Mouse (Mus musculus) heart, embryonic 16.5 days (tissue): ENCODE data around the gene Akr1c13. TPM values are rescaled to one million over a fixed set of nuclear protein-coding genes. Genes with fewer than 3 reads are reported as not detected.

ENCODE experiments used
- ATAC-seq: fragments of 200-750 bp; cut with Nextera tagmentation; replicated peaks from 2 replicates; pipeline ENCODE4 v1.8.0; 2017; ENCODE audit warnings: moderate number of reproducible peaks; ENCODE audit not compliant: insufficient read depth, low FRiP score; ENCODE audit errors: extremely low read depth
- H3K27ac ChIP-seq: fragments of 300-500 bp; sonication (generic); 2 replicates; pipeline ENCODE4 v1.5.1; 2014; ENCODE audit warnings: mild to moderate bottlenecking, low read length, control low read depth, moderate library complexity
- H3K27me3 ChIP-seq: fragments of 300-500 bp; sonication (generic); 2 replicates; pipeline ENCODE4 v1.6.1; 2014; ENCODE audit warnings: low read length, mixed read lengths; ENCODE audit not compliant: control insufficient read depth, insufficient read depth
- H3K36me3 ChIP-seq: fragments of 300-500 bp; sonication (generic); 2 replicates; pipeline ENCODE4 v1.6.1; 2014; ENCODE audit not compliant: control insufficient read depth, insufficient read depth
- H3K4me1 ChIP-seq: fragments of 300-500 bp; sonication (generic); 2 replicates; pipeline ENCODE4 v1.6.1; 2014; ENCODE audit warnings: low read length, mixed read lengths; ENCODE audit not compliant: control insufficient read depth, insufficient read depth
- H3K4me2 ChIP-seq: fragments of 300-500 bp; sonication (generic); 2 replicates; pipeline ENCODE4 v1.6.1; 2014; ENCODE audit warnings: low read depth, mild to moderate bottlenecking, control low read depth, low read length
- H3K4me3 ChIP-seq: fragments of 300-500 bp; sonication (generic); 2 replicates; pipeline ENCODE4 v1.5.1; 2014; ENCODE audit warnings: mild to moderate bottlenecking, control low read depth, low read length
- H3K9ac ChIP-seq: fragments of 300-500 bp; sonication (generic); 2 replicates; pipeline ENCODE4 v1.6.1; 2014; ENCODE audit warnings: low read length, control low read depth
- H3K9me3 ChIP-seq: fragments of 300-500 bp; sonication (generic); replicated peaks from 2 replicates; pipeline ENCODE4 v1.6.1; 2016; ENCODE audit warnings: low read length; ENCODE audit not compliant: control insufficient read depth
- WGBS: fragments of 180-500 bp; shearing (Covaris S2); extraction: QIAGEN DNeasy Blood & Tissue Kit; methylation state at CpG from one replicate; pipeline ENCODE4 v1.1.7; 2014; 5-methylcytosine and 5-hydroxymethylcytosine counted together
- polyA plus RNA-seq: library from polyadenylated mRNA; unstranded; fragments of >200 nt; fragmentation: Nextera tagmentation; extraction: Ambion mirVana; gene quantifications from 2 replicates; pipeline ENCODE4 v1.2.1, GENCODE M21; 2015

Gene Akr1c13
- polyA plus RNA-seq, 1 experiment from 2014 or later = 30.7 TPM

GRCm38 (mm10) chr13:4228441-4228840 is 37.5 kb downstream of the Akr1c13 start, which contains the start of gene Akr1c19:
Akr1c19 (plus strand) TSS chr13:4228700.
- H3K4me1 ChIP-seq = peaks cover 2% of the 10 kb centered on the region; the same call in 1 of the 2 replicates
- 0 out of 2 replicates have a peak, but pooled peaks have one; percentile 18 for ATAC-seq
- WGBS = 52% methylated on average over 1 of the region's 1 CpGs
- H3K36me3 ChIP-seq = no peaks in the 10 kb centered on the region
- no peak within 1 kb of the TSS for H3K4me2 ChIP-seq
- H3K27me3 ChIP-seq = no peaks in the 10 kb centered on the region
- no peak within 1 kb of the TSS for H3K4me3 ChIP-seq
- no peaks in the 10 kb centered on the region for H3K9me3 ChIP-seq
- no peak within 1 kb of the TSS for H3K27ac ChIP-seq
- no peak within 1 kb of the TSS for H3K9ac ChIP-seq

- Histone ChIP-seq H3K9me3 (no peaks in the 10 kb centered on the region), H3K27ac (no peak overlapping the region), H3K4me3 (no peak overlapping the region), H3K36me3 (no peaks in the 10 kb centered on the region), H3K9ac (no peak overlapping the region), H3K27me3 (no peaks in the 10 kb centered on the region), H3K4me1 (peaks cover 2% of the 10 kb centered on the region; the same call in 1 of the 2 replicates), H3K4me2 (no peak overlapping the region)
- WGBS = 77% methylated on average over 8 of the region's 8 CpGs
- ATAC-seq = no peak
These were observed 40.1 kb downstream of the Akr1c13 start for GRCm38 (mm10) chr13:4230841-4231623.

GRCm38 (mm10) chr13:4233135-4233534 is 42.2 kb downstream of the Akr1c13 start:
- Histone ChIP-seq H3K4me3 (no peak overlapping the region), H3K9ac (no peak overlapping the region), H3K4me2 (no peak overlapping the region), H3K27me3 (no peaks in the 10 kb centered on the region), H3K36me3 (no peaks in the 10 kb centered on the region), H3K27ac (no peak overlapping the region), H3K9me3 (no peaks in the 10 kb centered on the region), H3K4me1 (peaks cover 2% of the 10 kb centered on the region; the same call in 1 of the 2 replicates)
- WGBS = 84% methylated on average over 1 of the region's 1 CpGs
- ATAC-seq = no peak

- ATAC-seq = no peak
These were observed 42.7 kb downstream of the Akr1c13 start for GRCm38 (mm10) chr13:4233536-4234172.

GRCm38 (mm10) chr13:4244861-4245559 is 54.1 kb downstream of the Akr1c13 start:
- peak overlapping the region; percentile 40; the same call in 1 of the 2 replicates for H3K9ac ChIP-seq
- H3K27me3 ChIP-seq = no peaks in the 10 kb centered on the region
- no peak overlapping the region for H3K27ac ChIP-seq
- peak overlapping the region; percentile 40 for H3K4me3 ChIP-seq
- H3K36me3 ChIP-seq = no peaks in the 10 kb centered on the region
- H3K4me1 ChIP-seq = no peaks in the 10 kb centered on the region
- peak overlapping the region; percentile 67 for H3K4me2 ChIP-seq
- WGBS = 2% methylated on average over 13 of the region's 13 CpGs
- peak; percentile 80 for ATAC-seq
- no peaks in the 10 kb centered on the region for H3K9me3 ChIP-seq

More at GRCm38 (mm10) chr13:4233536-4234172, 42.7 kb downstream of the Akr1c13 start:
- Histone ChIP-seq H3K27ac (no peak overlapping the region), H3K4me2 (no peak overlapping the region), H3K36me3 (no peaks in the 10 kb centered on the region), H3K9ac (no peak overlapping the region), H3K9me3 (no peaks in the 10 kb centered on the region), H3K4me3 (no peak overlapping the region), H3K27me3 (no peaks in the 10 kb centered on the region), H3K4me1 (peaks cover 2% of the 10 kb centered on the region; the same call in 1 of the 2 replicates)
- WGBS = 65% methylated on average over 3 of the region's 3 CpGs

DNA sequence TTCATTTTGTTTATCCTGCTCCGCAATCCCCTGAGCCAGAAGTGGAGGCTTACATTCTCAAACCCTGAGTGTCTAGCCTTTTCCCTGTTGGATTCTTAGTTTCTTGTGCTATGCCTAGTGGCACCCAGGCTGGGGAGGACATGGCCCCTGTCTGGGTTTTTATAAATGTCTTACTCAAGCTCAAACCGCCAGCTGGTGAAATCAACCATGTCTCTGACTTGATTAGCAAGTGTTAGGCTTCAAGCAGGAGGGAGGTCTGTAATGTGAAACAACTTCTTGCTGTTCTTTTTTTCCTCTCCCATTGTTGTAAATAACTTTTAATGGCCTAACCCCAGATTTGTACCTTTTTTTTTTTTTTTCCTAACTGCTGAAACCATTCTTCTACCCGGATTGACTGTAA is 58.4 kb downstream of the Akr1c13 start:
- Histone ChIP-seq H3K27me3 (no peaks in the 10 kb centered on the region), H3K36me3 (no peaks in the 10 kb centered on the region), H3K27ac (no peak overlapping the region), H3K4me3 (no peak overlapping the region), H3K9me3 (no peaks in the 10 kb centered on the region), H3K4me1 (no peaks in the 10 kb centered on the region), H3K9ac (no peak overlapping the region), H3K4me2 (no peak overlapping the region)
- no peak for ATAC-seq
- WGBS = 53% methylated on average over 3 of the region's 3 CpGs

Other genes starting within 250 kb of the Akr1c13 start
- gene Ucn3, start 245.8 kb upstream of the Akr1c13 start, polyA plus RNA-seq = not detected in 2 replicates
- gene Akr1c14, start 142.1 kb upstream of the Akr1c13 start, polyA plus RNA-seq = 2.3 and 3.2 TPM in 2 replicates
- 1.00 and 1.1 TPM in 2 replicates for gene Akr1c18, start 40.5 kb upstream of the Akr1c13 start, polyA plus RNA-seq
- gene Akr1c19, start 37.5 kb downstream of the Akr1c13 start, polyA plus RNA-seq = 1.4 and 2.2 TPM in 2 replicates
- gene Akr1c12, start 88.3 kb downstream of the Akr1c13 start, polyA plus RNA-seq = 3.2 and 7.0 TPM in 2 replicates
- not detected in 2 replicates for gene Akr1c6, start 243.2 kb downstream of the Akr1c13 start, polyA plus RNA-seq